Mouse (Mus musculus) G1E (cell line): ENCODE results near the gene Ids. TPM values are rescaled to one million over a fixed set of nuclear protein-coding genes. Genes with fewer than 3 reads are reported as not detected.

Experiments
- ATAC-seq: 2 replicates; pipeline ENCODE4 v1.8.0; 2016; ENCODE audit warnings: mild to moderate bottlenecking; ENCODE audit not compliant: insufficient number of reproducible peaks, poor library complexity, low FRiP score, severe bottlenecking; ENCODE audit errors: extremely low read depth
- DNase-seq: peaks from one replicate; pipeline ENCODE4 v3.0.0; 2012; ENCODE audit warnings: low spot score
- H3K27me3 ChIP-seq: 2 replicates; pipeline ENCODE4 v1.6.1; 2012; ENCODE audit warnings: mild to moderate bottlenecking, low read length, inconsistent platforms; ENCODE audit not compliant: insufficient read depth
- H3K36me3 ChIP-seq: replicated peaks from 2 replicates; pipeline ENCODE3; 2012; ENCODE audit warnings: mild to moderate bottlenecking, inconsistent platforms
- H3K4me1 ChIP-seq: 2 replicates; pipeline ENCODE4 v1.6.1; 2012; ENCODE audit warnings: low read depth, low read length, inconsistent platforms, mixed read lengths; ENCODE audit not compliant: insufficient read depth
- H3K4me3 ChIP-seq: 2 replicates; pipeline ENCODE4 v1.5.1; 2012; ENCODE audit warnings: low read depth, mild to moderate bottlenecking, inconsistent platforms, low read length, moderate library complexity, mixed read lengths
- H3K9me3 ChIP-seq: replicated peaks from 2 replicates; pipeline ENCODE4 v1.6.1; 2012; ENCODE audit warnings: inconsistent platforms
- CTCF ChIP-seq: IDR thresholded peaks from 2 replicates; pipeline ENCODE4 v1.5.1; 2012; ENCODE audit warnings: low read depth, low read length, inconsistent platforms, mixed read lengths
- GATA1 ChIP-seq: IDR thresholded peaks from 2 replicates; pipeline ENCODE4 v1.6.1; 2012; ENCODE audit warnings: borderline replicate concordance, low read length, inconsistent platforms, mixed read lengths
- GATA2 ChIP-seq: IDR thresholded peaks from 2 replicates; pipeline ENCODE4 v1.6.1; 2012; ENCODE audit warnings: low read depth, low read length, inconsistent platforms, borderline replicate concordance
- POLR2AphosphoS5 ChIP-seq: IDR thresholded peaks from 2 replicates; pipeline ENCODE4 v1.6.1; 2012; ENCODE audit warnings: low read depth, low read length, inconsistent platforms; ENCODE audit not compliant: insufficient replicate concordance
- TAL1 ChIP-seq: conservative IDR thresholded peaks from 2 replicates; pipeline ENCODE4 v1.6.1; 2012; ENCODE audit warnings: low read depth, low read length, inconsistent platforms, mixed read lengths
- polyA plus RNA-seq: library from polyadenylated mRNA; stranded (reverse); fragments of >175 nt; gene quantifications from 2 replicates; pipeline ENCODE4 v1.2.3, GENCODE M21; 2012
- total RNA-seq, 2 experiments: library from RNA; stranded (forward) in 1 of 2; stranded (reverse) in 1 of 2; fragments of 200-1000 nt in 1 of 2; fragments of >200 nt in 1 of 2; fragmentation: Nextera tagmentation in 1 of 2; gene quantifications; 2 replicates each; pipeline ENCODE4 v1.2.3; 2014 to 2017

The Ids gene
- total and polyA plus RNA-seq, 3 experiments = 2.1 to 24.5 (median 9.8) TPM

GRCm38 (mm10) chrX:70319254-70319653 is 45.6 kb downstream of the Ids start:
- DNase-seq (no peak), ATAC-seq (no peak)
- Histone ChIP-seq H3K9me3 (no peaks in the 10 kb centered on the region), H3K27me3 (no peaks in the 10 kb centered on the region), H3K36me3 (no peaks in the 10 kb centered on the region), H3K4me1 (no peaks in the 10 kb centered on the region), H3K4me3 (no peak overlapping the region)
- TF ChIP-seq POLR2AphosphoS5 (no peak), GATA1 (no peak), GATA2 (no peak), TAL1 (no peak), CTCF (no peak)

- TF ChIP-seq GATA1 (no peak), GATA2 (no peak), TAL1 (no peak), CTCF (no peak), POLR2AphosphoS5 (no peak)
- DNase-seq (no peak), ATAC-seq (no peak)
- Histone ChIP-seq H3K4me1 (no peaks in the 10 kb centered on the region), H3K27me3 (no peaks in the 10 kb centered on the region), H3K9me3 (no peaks in the 10 kb centered on the region), H3K36me3 (no peaks in the 10 kb centered on the region), H3K4me3 (no peak overlapping the region)
These were observed 49.8 kb downstream of the Ids start for GRCm38 (mm10) chrX:70314949-70315641.

Other genes with a start within 250 kb of the Ids start
- gene 1110012L19Rik, start 20.8 kb upstream of the Ids start, total RNA-seq (2014; fragmentation: Nextera tagmentation) = 3.2 and 5.1 TPM in 2 replicates
- gene 1110012L19Rik, start 20.8 kb upstream of the Ids start, total RNA-seq (2017) = 30.7 and 32.2 TPM in 2 replicates
- 0.47 and 0.50 TPM in 2 replicates for gene 1110012L19Rik, start 20.8 kb upstream of the Ids start, polyA plus RNA-seq
- 34.8 and 43.9 TPM in 2 replicates for gene Tmem185a, start 112.1 kb upstream of the Ids start, total RNA-seq (2014; fragmentation: Nextera tagmentation)
- gene Tmem185a, start 112.1 kb upstream of the Ids start, total RNA-seq (2017) = 7.6 and 8.0 TPM in 2 replicates
- 8.1 and 8.8 TPM in 2 replicates for gene Tmem185a, start 112.1 kb upstream of the Ids start, polyA plus RNA-seq